Mouse (Mus musculus): ENCODE data around the gene Snx17.
"Not testable (repeated sequence)": the region's sequence is repeated elsewhere in the genome, so short reads cannot be mapped to it uniquely, and the experiment has no call there.

Snx17 gene

DNA sequence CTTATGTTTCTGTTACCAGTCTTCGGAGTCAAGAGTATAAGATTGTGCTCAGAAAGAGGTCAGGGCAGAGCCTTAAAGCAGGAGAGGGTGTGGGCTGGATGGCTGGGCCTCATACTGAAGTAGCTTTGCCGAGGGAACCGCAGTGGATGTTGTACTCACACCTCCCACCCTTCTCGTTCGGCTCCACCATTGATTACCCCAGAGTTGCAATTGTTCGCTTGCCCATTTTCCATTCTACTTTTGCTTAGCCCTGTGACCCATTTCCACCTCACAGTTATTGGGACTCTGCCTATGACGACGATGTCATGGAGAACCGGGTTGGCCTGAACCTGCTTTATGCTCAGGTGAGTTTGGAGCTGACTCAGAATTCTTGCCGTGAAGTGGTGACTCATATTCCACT, 3.2 kb downstream of the Snx17 start:
- DNase-seq (ENCODE audit: low spot score in 2 of 2) = no peak

DNA sequence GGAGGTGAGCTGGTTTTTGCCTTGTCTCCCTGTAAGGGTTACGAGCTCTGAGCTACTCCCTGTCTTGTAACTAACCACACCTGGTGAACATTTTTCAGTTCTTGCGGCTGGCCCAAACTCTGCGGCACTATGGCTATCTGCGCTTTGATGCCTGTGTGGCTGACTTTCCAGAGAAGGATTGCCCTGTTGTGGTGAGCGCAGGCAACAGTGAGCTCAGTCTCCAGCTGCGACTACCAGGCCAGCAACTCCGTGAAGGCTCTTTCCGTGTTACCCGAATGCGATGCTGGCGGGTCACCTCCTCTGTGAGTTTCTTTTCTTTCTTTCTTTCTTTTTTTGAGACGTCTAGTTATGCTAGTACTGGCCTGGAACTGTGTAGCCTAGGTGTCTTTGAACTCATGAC, 4.0 kb downstream of the Snx17 start:
- no peak for DNase-seq (ENCODE audit: low spot score in 2 of 2)

DNA sequence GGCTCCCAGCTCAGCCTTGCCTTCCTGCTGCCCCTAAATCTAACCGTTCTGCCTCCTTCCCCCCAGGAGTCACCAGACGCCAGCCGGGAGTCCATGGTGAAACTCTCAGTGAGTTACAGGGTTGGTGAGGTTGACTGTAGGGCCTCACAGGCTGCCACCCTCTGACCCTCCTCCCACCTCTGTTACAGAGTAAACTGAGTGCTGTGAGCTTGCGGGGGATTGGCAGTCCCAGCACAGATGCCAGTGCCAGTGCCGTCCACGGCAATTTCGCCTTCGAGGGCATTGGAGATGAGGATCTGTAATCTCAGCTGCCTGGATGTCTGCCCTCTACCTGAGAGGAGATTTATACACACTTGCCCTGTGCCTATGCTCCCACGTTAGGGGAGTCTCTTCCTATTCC, 5.1 kb downstream of the Snx17 start:
- DNase-seq (ENCODE audit: low spot score in 2 of 2) = no peak

DNA sequence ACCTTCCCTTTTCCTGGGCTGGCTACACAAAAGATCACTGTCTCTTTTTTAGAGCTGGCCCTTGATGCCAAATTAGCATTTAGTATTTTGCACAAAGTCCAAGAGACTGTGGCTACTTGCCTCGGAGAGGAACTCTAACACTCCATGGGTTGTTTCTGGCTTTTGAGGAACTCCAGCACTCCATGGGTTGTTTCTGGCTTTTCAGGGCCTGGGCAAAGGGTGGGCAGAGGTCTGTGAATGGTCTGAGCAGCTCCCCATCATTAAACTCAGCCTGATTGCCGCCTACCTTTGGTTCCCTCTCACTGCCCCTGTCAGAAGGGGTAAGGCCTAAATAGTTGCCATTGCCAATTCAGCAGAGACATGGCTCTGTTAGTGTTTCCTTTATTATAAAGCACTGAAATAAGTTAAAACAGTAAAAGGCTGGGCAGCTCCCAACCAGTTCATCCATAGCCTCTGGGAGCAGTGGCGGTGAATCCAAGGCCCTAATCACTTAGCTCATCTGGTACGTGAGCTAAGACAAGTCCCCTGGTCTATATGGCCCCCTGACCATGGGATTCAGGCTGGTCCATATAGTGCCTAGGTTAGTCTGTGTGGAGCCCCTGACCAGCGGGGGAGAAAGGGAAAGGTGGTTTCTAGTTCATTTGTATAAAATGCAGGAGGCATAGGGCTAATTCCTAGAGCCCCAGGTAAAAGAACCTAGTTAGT, 5.7 kb downstream of the Snx17 start:
- no peak for DNase-seq (ENCODE audit: low spot score in 2 of 2)

DNA sequence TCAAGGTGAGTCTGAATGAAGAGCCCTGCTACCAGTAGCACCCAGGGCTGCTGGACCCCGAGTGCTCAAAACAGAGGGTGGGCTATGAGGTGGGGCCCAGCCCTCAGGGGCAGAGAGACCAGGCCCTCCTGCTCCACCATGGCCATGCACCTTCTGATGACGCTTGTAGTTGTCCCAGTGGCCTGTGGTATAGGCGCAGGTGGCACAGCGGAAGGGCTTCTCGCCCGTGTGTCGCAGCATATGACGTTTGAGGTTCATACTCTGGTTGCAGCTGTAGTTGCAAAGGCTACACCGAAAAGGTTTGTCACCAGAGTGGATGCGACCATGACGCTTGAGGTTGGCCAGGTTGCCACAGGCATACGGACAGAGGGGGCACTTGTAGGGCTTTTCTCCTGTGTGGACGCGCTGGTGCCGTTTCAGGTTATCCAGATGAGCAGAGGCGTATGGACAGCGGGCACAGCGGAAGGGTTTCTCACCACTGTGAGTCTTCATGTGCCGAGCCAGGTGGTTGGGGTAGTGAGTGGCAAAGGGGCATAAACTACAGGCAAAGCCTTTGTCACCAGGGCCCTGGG, 6.4 kb downstream of the Snx17 start:
- no peak for DNase-seq (ENCODE audit: low spot score in 2 of 2)

DNA sequence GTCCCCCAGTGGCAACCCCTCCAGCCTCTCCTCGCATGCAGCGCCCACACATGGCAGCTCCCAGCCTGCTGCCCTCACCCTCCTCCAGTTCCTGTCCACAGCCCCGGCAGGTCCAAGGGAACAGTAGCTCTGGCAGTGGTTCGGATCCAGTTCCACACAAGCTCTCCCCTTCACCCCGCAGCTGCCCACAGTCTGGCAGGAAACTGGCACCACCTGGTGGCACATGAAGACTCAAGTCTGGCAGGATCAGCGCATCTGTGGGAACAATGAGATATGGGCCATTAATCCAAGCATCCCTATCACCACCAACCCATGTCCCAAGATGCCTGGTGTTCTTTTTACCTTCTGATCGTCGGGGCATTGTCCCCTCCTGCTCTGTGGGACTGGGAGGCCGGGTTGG, 6.9 kb downstream of the Snx17 start:
- no peak for DNase-seq (ENCODE audit: low spot score in 2 of 2)

DNA sequence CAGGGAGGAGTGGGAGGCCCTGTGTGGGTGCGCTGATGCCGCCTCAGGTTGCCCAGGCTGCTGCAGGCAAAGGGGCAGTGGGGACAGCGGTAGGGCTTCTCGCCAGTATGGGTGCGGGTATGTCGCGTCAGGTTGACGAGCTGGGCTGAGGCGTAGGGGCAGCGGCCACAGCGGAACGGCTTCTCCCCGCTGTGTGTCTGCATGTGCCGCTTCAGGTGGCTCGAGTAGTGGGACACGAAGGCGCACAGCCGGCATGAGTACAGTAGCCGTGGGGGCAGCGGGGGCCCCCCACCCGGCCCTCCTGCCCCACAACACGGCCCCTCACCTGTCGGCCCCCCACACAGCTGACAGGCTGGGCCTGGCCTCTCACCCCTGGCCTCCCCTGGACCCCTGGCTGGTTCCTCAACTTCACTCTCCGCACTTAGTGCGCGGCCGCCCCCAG, 7.3 kb downstream of the Snx17 start:
- DNase-seq (ENCODE audit: low spot score in 2 of 2) = no peak

DNA sequence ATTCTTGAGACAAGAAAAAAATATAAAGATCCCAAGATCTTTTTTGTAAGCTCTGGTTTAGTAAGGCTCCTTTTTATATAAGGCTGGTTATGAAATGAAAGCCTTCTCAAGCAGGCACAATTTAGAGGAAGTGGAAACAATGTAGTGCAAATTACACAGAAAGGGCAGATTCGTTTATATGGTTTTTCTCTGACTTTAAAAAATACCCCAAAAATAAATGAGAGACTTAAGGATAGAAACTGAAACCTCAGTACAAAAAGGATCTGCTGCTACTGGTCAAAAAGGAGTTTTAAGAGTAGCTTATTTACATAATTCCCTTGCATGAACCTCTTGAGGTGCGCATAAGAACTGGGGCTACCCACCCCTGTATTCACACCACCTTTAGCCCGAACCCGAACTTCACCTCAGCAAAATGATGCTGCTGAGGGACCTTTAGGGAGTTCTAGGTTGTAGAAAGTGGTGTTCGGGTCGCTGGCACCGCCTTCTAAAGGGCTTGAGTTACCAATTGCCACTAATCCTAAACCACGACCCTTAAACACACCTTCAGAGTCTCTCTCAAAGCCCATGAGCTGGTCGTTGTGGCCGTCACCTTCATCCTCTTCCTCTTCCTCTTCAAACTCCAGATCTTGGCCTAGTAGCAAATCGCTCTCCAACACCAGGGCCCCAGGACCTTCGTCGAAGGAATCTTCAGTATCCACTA, 8.2 kb downstream of the Snx17 start:
- no peak for DNase-seq (ENCODE audit: low spot score in 2 of 2)

DNA sequence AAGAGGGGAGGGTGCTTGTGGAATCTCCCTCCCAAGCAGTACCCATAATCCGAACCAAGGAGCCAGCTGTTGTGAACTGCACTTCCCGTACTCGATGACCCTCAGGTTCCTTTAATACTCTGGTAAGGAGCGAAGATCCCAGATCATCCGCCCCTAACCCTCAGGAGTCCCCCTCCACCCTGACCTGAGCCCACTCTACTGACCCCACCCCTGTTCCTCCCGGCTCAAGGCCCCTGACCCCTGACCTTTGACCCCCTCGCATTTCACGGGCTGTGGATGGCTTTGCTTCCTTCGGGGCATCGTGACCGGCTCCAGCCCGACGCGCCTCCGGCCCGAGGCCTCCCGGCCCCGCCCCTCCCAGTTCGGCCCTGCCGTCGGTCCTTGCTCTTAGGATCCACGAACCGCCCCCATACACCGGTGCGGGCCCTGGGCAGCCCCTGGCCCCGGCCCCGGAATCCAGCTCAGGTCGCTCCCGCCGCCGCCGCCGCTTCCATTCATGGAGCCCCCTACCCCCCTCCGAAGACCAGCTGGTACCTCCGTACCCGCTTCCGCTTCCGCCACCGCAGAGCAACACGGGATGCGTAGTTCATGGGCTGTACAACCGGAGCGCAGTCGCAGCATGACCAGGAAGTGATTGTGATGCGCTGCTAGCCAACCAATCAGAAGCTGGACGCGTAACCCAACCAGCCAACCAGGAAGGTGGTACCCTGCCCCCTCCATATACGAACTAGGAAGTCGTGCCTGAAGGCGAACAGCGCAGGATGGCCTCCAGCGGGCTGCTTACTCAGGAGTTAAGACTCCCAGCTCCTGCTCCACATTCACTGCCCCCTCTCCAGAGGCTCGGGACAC, 8.9 kb downstream of the Snx17 start, which contains the start of gene Zfp513:
Gene Zfp513, minus strand, starts transcription at position 562 of the 849 bp plus-strand sequence.
- DNase-seq (ENCODE audit: low spot score in 2 of 2) = peak; percentile 94 to 95

DNA sequence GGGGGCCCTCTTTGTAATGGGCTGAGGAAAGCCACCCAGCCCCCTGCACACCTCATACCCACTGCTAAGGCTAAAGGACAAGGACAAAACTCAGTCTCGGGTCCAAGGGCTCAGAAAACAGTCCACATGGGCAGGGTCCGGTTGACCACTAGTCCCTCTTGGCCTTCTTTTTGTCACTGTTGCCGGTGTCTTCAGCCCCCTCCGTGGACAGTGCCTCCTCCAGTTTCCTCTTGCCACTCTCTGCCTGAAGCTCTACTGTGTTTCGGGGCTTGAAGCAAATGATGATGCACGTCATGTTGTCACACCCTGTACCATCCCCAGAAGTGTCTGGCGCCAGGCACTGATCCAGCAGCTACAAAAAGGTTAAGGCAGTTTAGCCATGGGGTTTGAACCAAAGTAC, 9.9 kb downstream of the Snx17 start:
- no peak for DNase-seq (ENCODE audit: low spot score in 2 of 2)

DNA sequence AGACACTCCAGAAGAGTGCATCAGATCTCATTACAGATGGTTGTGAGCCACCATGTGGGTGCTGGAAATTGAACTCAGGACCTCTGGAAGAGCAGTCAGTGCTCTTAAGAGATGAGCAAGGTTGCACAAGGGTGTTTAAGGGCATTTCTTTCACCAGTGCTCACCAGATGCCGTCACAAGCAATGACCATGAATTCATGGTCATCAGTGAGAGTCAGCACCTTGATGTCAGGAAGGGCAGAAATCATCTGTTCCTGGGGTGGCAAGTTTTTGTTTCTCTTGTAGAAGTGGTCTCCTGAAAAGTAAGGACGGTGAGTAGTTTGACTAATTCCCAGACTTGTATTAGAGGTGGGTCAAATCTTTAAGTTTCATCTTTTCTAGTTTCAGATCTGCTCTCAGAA, 10.8 kb downstream of the Snx17 start:
- no peak for DNase-seq (ENCODE audit: low spot score in 2 of 2)

DNA sequence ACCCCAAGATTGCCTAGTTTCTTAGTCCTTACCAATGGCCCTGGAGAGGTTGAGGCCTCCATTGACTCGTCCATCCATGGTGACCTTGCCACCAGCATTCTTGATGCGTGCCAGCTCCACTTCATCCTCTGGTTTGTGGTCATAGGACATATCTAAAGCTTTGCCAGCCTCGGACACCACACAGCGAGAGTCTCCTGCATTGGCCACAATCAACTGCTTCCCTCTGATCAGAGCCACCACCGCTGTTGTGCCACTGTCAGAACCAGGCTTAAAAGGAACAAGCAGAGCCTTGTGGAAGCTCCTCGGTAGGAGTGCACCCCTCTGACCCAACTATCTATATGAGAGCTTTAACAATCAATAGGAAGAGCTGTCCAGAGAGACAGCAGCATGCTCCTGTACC, 11.4 kb downstream of the Snx17 start:
- DNase-seq (ENCODE audit: low spot score in 2 of 2) = no peak

DNA sequence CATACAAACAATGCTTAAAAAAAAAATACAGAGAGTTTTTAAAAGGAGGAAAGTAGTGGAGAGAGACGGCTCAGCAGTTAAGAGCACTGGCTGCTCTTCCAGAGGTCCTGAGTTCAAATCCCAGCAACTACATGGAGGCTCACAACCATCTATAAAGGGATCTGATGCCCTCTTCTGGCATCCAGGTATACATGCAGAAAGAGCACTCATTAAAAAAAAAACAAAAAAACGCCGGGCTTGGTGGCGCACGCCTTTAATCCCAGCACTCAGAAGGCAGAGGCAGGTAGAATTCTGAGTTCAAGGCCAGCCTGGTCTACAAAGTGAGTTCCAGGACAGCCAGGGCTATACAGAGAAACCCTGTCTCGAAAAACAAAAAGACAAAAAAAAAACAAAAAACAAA, 23.5 kb downstream of the Snx17 start:
- not testable (repeated sequence) for DNase-seq (ENCODE audit: low spot score in 2 of 2)

DNA sequence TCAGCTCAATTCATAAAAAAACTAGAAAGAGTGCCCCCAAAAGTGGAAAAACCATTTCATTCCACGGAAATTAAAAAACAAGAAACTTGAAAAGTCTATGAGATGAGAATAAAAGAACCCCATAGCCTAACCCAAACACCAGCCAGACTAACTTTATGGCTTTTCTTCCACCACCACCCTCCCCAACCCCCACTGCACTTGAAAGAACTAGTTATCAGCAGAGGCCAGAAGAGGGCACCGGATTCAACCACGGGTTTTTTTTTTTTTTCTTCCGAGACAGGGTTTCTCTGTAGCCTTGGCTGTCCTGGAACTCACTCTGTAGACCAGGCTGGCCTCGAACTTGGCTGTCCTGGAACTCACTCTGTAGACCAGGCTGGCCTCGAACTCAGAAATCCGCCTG, 25.3 kb downstream of the Snx17 start:
- peak; percentile 37 to 39 for DNase-seq (ENCODE audit: low spot score in 2 of 2)

DNA sequence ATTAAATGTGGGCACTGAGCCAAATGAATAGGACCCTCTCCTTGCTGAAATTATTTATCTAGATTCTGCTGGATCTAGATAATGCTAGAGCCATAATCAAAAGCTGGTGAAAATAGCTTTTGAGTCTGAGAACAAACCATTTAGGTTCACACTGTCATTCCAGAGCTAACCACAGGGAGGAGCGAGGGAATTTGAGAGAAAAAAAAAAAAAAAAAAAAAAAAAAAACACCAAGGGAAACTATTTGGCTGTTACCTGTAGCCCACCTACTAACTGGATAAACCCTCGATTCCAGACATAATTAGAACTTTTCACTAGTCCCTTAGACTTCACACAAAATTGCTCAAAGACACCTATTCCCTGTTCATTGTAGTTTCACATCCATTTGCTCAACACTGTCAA, 26.0 kb downstream of the Snx17 start:
- no peak for DNase-seq (ENCODE audit: low spot score in 2 of 2)

DNA sequence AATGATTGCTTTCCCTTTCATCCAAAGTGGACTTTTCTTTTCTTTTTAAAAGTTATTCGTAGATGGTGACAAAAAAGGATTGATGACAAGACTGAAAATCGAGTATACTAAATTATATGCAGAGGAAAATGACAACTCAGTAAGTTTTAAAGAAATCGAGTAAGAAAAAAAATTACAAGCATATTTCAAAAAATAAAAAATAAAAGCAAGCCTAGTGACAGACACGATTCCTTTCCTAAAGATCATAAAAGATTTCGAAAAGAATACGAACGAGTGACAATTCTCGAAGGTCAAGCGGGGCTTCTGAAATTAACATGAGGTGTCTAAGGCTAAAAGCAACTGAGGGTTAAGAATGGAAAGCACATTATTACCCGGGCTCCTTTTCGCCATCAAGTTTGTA, 26.4 kb downstream of the Snx17 start:
- no peak for DNase-seq (ENCODE audit: low spot score in 2 of 2)

DNA sequence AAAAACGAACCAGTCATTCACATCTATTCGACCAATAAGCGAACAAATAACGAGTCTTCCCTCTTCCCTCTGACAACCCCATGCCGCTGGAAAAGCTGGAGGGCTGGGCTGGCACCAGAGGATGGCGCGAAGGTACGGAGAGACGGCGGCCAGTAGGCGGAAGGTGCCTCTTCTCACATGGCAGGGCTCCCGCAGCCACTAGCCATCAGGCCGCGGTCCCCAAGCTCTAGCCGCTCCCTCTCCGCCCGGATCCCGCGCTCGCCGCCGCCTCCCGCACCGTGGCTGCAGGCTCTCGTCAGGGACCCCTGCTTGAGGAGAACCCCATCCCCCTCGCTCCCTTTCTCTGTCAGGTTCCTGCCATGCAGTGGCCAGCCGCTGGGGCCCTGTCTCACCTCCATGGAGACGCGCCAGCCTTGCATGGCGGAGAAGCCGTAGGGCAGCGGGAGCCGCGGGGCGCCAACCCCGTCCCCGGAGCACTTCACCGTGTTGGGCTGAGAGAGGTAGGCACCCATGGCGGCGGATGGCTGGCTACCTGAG, 27.0 kb downstream of the Snx17 start:
- DNase-seq (ENCODE audit: low spot score in 2 of 2) = no peak

DNA sequence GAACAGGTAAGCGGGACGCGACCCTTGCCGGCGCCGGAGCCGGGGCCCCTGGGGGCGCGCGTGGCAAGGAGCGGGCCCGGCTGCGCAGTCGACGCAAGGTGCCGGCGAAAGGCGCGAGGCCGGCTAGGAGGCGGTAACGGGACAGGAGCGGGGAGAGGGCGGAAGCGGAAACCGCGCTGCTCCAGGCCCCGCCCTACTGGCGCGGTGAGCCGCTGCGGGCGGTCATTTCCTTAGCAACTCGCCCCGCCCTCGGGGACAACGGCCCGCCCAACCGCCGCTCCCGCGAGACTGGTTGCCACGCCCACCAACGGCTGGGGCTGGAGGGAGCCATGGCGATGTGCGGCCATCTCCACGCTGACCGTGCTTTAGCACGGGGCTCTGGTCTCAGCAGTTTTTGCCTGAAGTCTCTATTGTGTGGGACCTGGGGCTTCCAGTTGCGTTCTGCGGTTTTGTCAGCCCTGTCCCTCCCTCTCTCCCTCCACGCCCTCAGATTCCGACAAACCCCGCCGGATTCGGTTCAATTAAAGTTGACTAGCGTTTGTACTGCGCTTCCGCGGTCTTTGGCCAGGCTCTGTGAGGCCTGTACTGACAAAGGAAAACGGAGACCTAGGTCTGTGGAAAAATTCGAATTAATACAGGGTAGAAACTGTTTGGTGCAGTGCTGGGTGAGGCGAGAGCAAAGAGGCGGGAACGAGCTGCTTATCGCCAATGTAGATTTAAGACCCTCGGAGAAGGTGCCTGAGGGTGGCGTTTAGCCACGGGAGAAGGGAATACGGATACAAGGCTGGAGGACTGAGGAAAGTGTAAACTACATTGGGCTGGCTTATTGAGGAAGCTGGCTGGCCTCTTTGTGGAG, 27.6 kb downstream of the Snx17 start, which contains the start of gene Ppm1g:
Gene Ppm1g, minus strand, starts transcription at position 240 of the 856 bp plus-strand sequence.
- DNase-seq (ENCODE audit: low spot score in 2 of 2) = peak; percentile 97

DNA sequence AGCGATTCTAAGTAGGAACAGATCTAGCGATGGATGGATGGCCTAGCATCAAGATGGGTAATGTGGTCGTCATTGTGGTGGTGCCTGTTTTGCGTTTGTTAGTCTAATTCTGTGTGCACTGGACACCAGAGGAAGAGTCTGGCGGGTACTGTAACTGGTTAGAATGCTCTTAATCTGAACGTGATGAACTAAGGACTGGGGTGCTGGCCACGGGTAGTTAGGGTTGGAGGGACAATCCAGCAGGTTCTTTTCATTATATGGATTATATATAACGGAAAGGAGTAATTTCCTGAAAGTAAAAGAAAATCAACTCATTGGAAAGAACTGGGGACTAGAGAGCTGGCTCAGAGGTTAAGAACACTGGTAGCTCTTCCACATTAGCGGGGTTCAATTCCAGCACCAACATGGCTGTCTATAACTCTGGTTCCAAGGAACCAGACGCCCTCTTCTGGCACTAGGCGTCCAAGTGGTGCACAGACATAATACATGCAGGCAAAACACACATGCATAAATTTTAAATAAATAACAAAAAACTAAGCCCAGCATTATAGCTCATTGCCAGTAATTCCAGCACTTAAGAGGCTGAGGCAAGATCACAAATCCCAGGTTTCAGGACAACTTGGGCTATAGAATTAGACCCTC, 28.4 kb downstream of the Snx17 start:
- peak in 1 of 2 experiments; percentile 32 for DNase-seq (ENCODE audit: low spot score in 2 of 2)

DNA sequence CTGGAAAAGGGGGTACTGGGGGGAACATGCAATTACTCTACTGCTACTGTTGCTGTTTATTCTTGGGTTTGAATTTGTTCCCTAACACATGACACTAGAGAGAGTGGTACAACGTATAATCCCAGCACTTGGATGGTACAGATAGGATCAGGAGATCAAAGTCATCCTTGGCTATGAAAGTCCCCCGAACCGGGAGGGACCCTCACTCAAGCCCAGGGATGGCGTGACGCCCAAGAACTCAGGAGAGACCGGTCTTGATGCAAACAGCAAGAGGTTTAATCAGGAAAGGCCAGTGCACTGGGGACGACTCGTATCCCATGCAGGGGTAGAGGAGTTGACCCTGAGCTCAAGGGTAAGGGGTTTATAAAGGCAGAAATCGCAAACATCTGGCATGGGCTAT, 29.7 kb downstream of the Snx17 start:
- no peak for DNase-seq (ENCODE audit: low spot score in 2 of 2)
